Comparison of ENCODE assay signal across 23 mouse cellular contexts in genomic region chr2:80570656-80571055, GRCm38 (mm10). TPM values are rescaled to one million over a fixed set of nuclear protein-coding genes. Genes with fewer than 3 reads are reported as not detected.
A peak's percentile ranks its signal among the peaks of the same experiment; 100 is the strongest.
DNase-seq lines count a peak whose midpoint lies in the region; ATAC-seq and TF ChIP-seq lines count a peak whose summit lies in the region.
"Had no signal": no experiment of that assay in that cellular context is flagged by ENCODE, and none has a peak within 500 bp of the region (broad histone marks: within the 10 kb centered on the region; RNA-seq: fewer than 3 reads in every experiment).

No protein-coding gene starts in this region.

- no peak overlapping the region for H3K9ac ChIP-seq in limb, embryonic 12.5 days (replicated peaks)
- H3K9ac ChIP-seq: embryonic facial prominence, embryonic 15.5 days; heart, embryonic 15.5 days; hindbrain, embryonic 12.5 days had no signal

- TF ChIP-seq POLR2A in cortical plate, adult 2 months (IDR thresholded peaks at IDR 0.05; ENCODE audit: extremely low read depth, insufficient read depth, low read length), result no peak

- H3K27me3 ChIP-seq in limb, embryonic 12.5 days, result no peaks in the 10 kb centered on the region
- no peaks in the 10 kb centered on the region for H3K27me3 ChIP-seq in limb, embryonic 10.5 days (ENCODE audit: low read depth, poor library complexity, severe bottlenecking)
- H3K27me3 ChIP-seq: embryonic facial prominence, embryonic 15.5 days; heart, embryonic 15.5 days; hindbrain, embryonic 12.5 days had no signal

- H3K9me3 ChIP-seq in limb, embryonic 12.5 days, result no peaks in the 10 kb centered on the region
- H3K9me3 ChIP-seq in limb, embryonic 10.5 days (replicated peaks), result no peaks in the 10 kb centered on the region
- H3K9me3 ChIP-seq: embryonic facial prominence, embryonic 15.5 days; forebrain, embryonic 10.5 days; heart, embryonic 10.5 days; heart, embryonic 15.5 days; hindbrain, embryonic 12.5 days had no signal

- no peak overlapping the region for H3K4me3 ChIP-seq in limb, embryonic 12.5 days (replicated peaks)
- H3K4me3 ChIP-seq in limb, embryonic 10.5 days, result no peak overlapping the region
- H3K4me3 ChIP-seq in cortical plate, adult 2 months (ENCODE audit: insufficient read depth, low read length), result no peak overlapping the region
- H3K4me3 ChIP-seq: embryonic facial prominence, embryonic 15.5 days; erythroblast, embryonic 14.5 days; forebrain, embryonic 10.5 days; heart, embryonic 10.5 days; heart, embryonic 15.5 days; hindbrain, embryonic 12.5 days had no signal

- H3K4me2 ChIP-seq in limb, embryonic 12.5 days, result no peak overlapping the region
- H3K4me2 ChIP-seq: embryonic facial prominence, embryonic 15.5 days; heart, embryonic 15.5 days; hindbrain, embryonic 12.5 days had no signal

- 0 out of 2 replicates have a peak overlapping the region, but pooled peaks have one; percentile 29 for H3K27ac ChIP-seq in limb, embryonic 12.5 days
- no peak overlapping the region for H3K27ac ChIP-seq in limb, embryonic 10.5 days
- 0 out of 2 replicates have a peak overlapping the region, but pooled peaks have one; percentile 80 for H3K27ac ChIP-seq in cortical plate, adult 2 months (ENCODE audit: insufficient read depth, low read length)
- H3K27ac ChIP-seq: embryonic facial prominence, embryonic 15.5 days; forebrain, embryonic 10.5 days; heart, embryonic 10.5 days; heart, embryonic 15.5 days; hindbrain, embryonic 12.5 days had no signal

- no peaks in the 10 kb centered on the region for H3K36me3 ChIP-seq in limb, embryonic 12.5 days
- H3K36me3 ChIP-seq in limb, embryonic 10.5 days, result peaks cover 11% of the 10 kb centered on the region
- H3K36me3 ChIP-seq: embryonic facial prominence, embryonic 15.5 days; heart, embryonic 15.5 days; hindbrain, embryonic 12.5 days had no signal

- no peak for TF ChIP-seq CTCF in cortical plate, adult 2 months (IDR thresholded peaks at IDR 0.05; ENCODE audit: extremely low read depth, insufficient read depth, low read length)

- peaks cover 6% of the 10 kb centered on the region; the same call in 1 of the 2 replicates for H3K4me1 ChIP-seq in limb, embryonic 12.5 days (replicated peaks)
- no peaks in the 10 kb centered on the region for H3K4me1 ChIP-seq in limb, embryonic 10.5 days
- H3K4me1 ChIP-seq in cortical plate, adult 2 months (ENCODE audit: control insufficient read depth, insufficient read depth, low read length), result peaks cover 4% of the 10 kb centered on the region
- H3K4me1 ChIP-seq: forebrain, embryonic 10.5 days; hindbrain, embryonic 12.5 days had no signal

- peak; percentile 81 for DNase-seq in heart, adult 11 months
- DNase-seq in heart, postnatal 4 days, result no peak
- no peak for DNase-seq in limb, embryonic 10.5 days (ENCODE audit: low spot score)
- DNase-seq in adrenal gland, adult 18-20 months (ENCODE audit: low spot score in 2 of 2), result no peak
- DNase-seq: adrenal gland, adult 8-10 months; adrenal gland, postnatal 36 days; cerebellum, adult 11-12 months; cerebellum, adult 9-11 months; cerebellum, postnatal 36 days; embryo, embryonic 11 days; gastrocnemius, postnatal 14 days had no signal

- no peak for ATAC-seq in limb, embryonic 12.5 days (ENCODE audit: insufficient number of reproducible peaks, insufficient read depth, low FRiP score, low TSS enrichment, low read depth)
- ATAC-seq: forebrain, embryonic 14.5 days; hindbrain, embryonic 16.5 days; inflammation-experienced regulatory T-cells, adult 6 months; intestine, postnatal 0 days had no signal

- 71% methylated on average over 4 of the region's 4 CpGs for WGBS in limb, embryonic 12.5 days
- WGBS in limb, embryonic 10.5 days, result 82% methylated on average over 4 of the region's 4 CpGs

RNA-seq across cellular contexts. Expression of gene Nckap1, which starts 10.5 kb away (rescaled TPM):
- 100 to 1,000 TPM in 1 of 2 experiments, 10 to 100 TPM in 1; 98.5 to 109 TPM for total RNA-seq in heart, postnatal 4 days (2021)
- 82.0 and 89.9 TPM in 2 replicates for polyA plus RNA-seq in limb, embryonic 12.5 days (2016; fragmentation: Nextera tagmentation; extraction: Ambion mirVana)
- polyA plus RNA-seq in limb, embryonic 10.5 days (2016; fragmentation: Nextera tagmentation; extraction: Ambion mirVana), result 66.5 and 73.3 TPM in 2 replicates
- 237 and 249 TPM in 2 replicates for polyA plus RNA-seq in cortical plate, adult 2 months (2012; rRNA removed)
- 100 to 1,000 TPM; 116 to 178 TPM for total RNA-seq in adrenal gland, adult 18-20 months (2021)

RNA-seq across cellular contexts. Expression of gene Dusp19, which starts 46.2 kb away (rescaled TPM):
- 1 to 10 TPM; 5.0 to 6.6 TPM for total RNA-seq in heart, postnatal 4 days (2021)
- polyA plus RNA-seq in limb, embryonic 12.5 days (2016; fragmentation: Nextera tagmentation; extraction: Ambion mirVana), result 15.6 and 17.5 TPM in 2 replicates
- 13.2 and 14.1 TPM in 2 replicates for polyA plus RNA-seq in limb, embryonic 10.5 days (2016; fragmentation: Nextera tagmentation; extraction: Ambion mirVana)
- polyA plus RNA-seq in cortical plate, adult 2 months (2012; rRNA removed), result 14.2 and 16.9 TPM in 2 replicates
- total RNA-seq in adrenal gland, adult 18-20 months (2021), result 10 to 100 TPM; 10.9 to 20.3 TPM
- polyA plus RNA-seq: erythroblast, embryonic 14.5 days had no signal

RNA-seq across cellular contexts. Expression of gene Nup35, which starts 46.4 kb away (rescaled TPM):
- total RNA-seq in heart, postnatal 4 days (2021), result 10 to 100 TPM; 10.1 to 13.4 TPM
- 53.9 and 55.0 TPM in 2 replicates for polyA plus RNA-seq in limb, embryonic 12.5 days (2016; fragmentation: Nextera tagmentation; extraction: Ambion mirVana)
- polyA plus RNA-seq in limb, embryonic 10.5 days (2016; fragmentation: Nextera tagmentation; extraction: Ambion mirVana), result 67.2 and 71.2 TPM in 2 replicates
- 20.3 and 25.6 TPM in 2 replicates for polyA plus RNA-seq in cortical plate, adult 2 months (2012; rRNA removed)
- 10 to 100 TPM; 16.5 to 27.4 TPM for total RNA-seq in adrenal gland, adult 18-20 months (2021)
